Mouse (Mus musculus) heart, adult 2 months (tissue): Measurements from ENCODE around the gene Gm16181. TPM values are rescaled to one million over a fixed set of nuclear protein-coding genes. Genes with fewer than 3 reads are reported as not detected.

Experiments
- DNase-seq, 2 experiments: peaks; one replicate each; pipeline ENCODE4 v3.0.0; 2021
- H3K27ac ChIP-seq: fragments of 200-600 bp; 2 replicates; pipeline ENCODE4 v1.8.1; 2022
- H3K27me3 ChIP-seq: fragments of 200-500 bp; 2 replicates; pipeline ENCODE4 v1.6.1; 2012; ENCODE audit warnings: mild to moderate bottlenecking, low read length, inconsistent platforms, mixed read lengths; ENCODE audit not compliant: control insufficient read depth, insufficient read depth
- H3K36me3 ChIP-seq: fragments of 200-500 bp; 2 replicates; pipeline ENCODE4 v1.6.1; 2012; ENCODE audit warnings: low read length, inconsistent platforms; ENCODE audit not compliant: control insufficient read depth, insufficient read depth
- H3K4me1 ChIP-seq: fragments of 200-500 bp; 2 replicates; pipeline ENCODE4 v1.6.1; 2011; ENCODE audit warnings: low read length; ENCODE audit not compliant: control insufficient read depth, insufficient read depth
- H3K4me3 ChIP-seq: fragments of 200-600 bp; 2 replicates; pipeline ENCODE4 v1.8.1; 2022
- H3K79me2 ChIP-seq: fragments of 200-500 bp; replicated peaks from 2 replicates; pipeline ENCODE4 v1.6.1; 2012; ENCODE audit warnings: mild to moderate bottlenecking, inconsistent platforms, low read length, moderate library complexity, mixed read lengths; ENCODE audit not compliant: control insufficient read depth, insufficient read depth
- H3K9ac ChIP-seq: fragments of 200-500 bp; 2 replicates; pipeline ENCODE4 v1.6.1; 2012; ENCODE audit warnings: low read depth, mild to moderate bottlenecking, control low read depth, inconsistent platforms, low read length, mixed read lengths
- CTCF ChIP-seq: fragments of 200-600 bp; IDR thresholded peaks from 2 replicates; pipeline ENCODE4 v1.8.1; 2022; ENCODE audit warnings: antibody characterized with exemption, mild to moderate bottlenecking, moderate library complexity
- EP300 ChIP-seq: fragments of 200-500 bp; IDR thresholded peaks from 2 replicates; pipeline ENCODE4 v1.6.1; 2011; ENCODE audit warnings: low read depth, low read length, control low read depth; ENCODE audit not compliant: insufficient read depth
- POLR2A ChIP-seq: fragments of 200-500 bp; IDR thresholded peaks from 2 replicates; pipeline ENCODE4 v1.6.1; 2011; ENCODE audit warnings: mild to moderate bottlenecking, low read depth, low read length, control low read depth; ENCODE audit not compliant: insufficient read depth
- WGBS: fragments of 180-500 bp; shearing (Covaris S2); methylation state at CpG from one replicate; pipeline ENCODE4 v1.1.7; 2018; 5-methylcytosine and 5-hydroxymethylcytosine counted together
- intact Hi-C: fragments of 180-260 bp; cut with DNase I; formaldehyde crosslinking; loops from one replicate; pipeline ENCODE4 v1.15.1; 2025
- polyA plus RNA-seq: library from polyadenylated mRNA; depleted of rRNA; stranded (reverse); fragments of >200 nt; gene quantifications from 2 replicates; pipeline ENCODE4 v1.2.3, GENCODE M21; 2012
- total RNA-seq, 2 experiments: library from RNA; stranded (reverse); gene quantifications; 2 replicates each; pipeline ENCODE4 v1.2.3; 2021

Gene Gm16181
- total and polyA plus RNA-seq, 3 experiments: 2.1 TPM; not detected in 2

DNA sequence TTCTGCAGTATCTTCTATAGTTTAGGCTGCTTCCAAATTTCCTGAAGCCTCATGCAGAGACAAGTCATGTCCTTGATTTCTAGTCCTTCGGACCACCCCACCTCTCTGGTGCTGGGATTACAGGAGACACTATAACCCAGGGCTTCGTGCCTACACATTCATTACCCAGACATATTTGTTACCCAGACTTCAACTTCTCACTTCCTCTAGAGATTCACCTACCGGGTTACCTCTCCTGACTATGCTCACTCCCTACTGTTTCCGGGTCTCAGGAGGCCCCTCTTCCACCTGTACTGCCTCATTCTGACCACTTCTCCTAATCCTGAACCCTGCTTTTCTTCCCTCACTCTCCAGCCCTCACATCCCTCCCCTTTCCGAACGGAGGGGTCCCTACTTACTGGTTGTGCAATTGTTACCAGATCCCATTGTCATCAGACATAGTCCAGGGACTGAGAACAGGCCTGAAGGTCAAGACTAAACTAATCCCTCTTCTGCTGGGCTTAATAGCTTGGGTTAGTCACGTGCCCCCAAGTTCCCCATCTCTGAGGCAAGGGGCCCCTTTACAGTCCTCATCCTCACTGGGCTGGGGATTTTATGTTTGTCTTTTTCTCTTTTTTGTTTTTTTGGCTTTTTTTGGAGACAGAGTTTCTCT lies 32.5 kb upstream of the Gm16181 start, which contains the start of gene Lst1:
Gene Lst1, minus strand, starts transcription at position 481 of the 652 bp plus-strand sequence.
- DNase-seq: no peak
- H3K27ac ChIP-seq: no peak within 1 kb of the TSS
- TF ChIP-seq POLR2A (no peak), CTCF (no peak), EP300 (no peak)
- H3K36me3 ChIP-seq: no peaks in the 10 kb centered on the region
- no peak within 1 kb of the TSS for H3K9ac ChIP-seq
- WGBS: 73% methylated on average over 7 of the region's 7 CpGs
- no peak within 1 kb of the TSS for H3K4me3 ChIP-seq
- H3K4me1 ChIP-seq: no peaks in the 10 kb centered on the region; the same call in 1 of the 2 replicates
- intact Hi-C loops: no loop called here
- no peaks in the 10 kb centered on the region for H3K27me3 ChIP-seq
- no peaks in the 10 kb centered on the region for H3K79me2 ChIP-seq

GRCm38 (mm10) chr17:35189186-35189585 lies 31.4 kb upstream of the Gm16181 start:
- H3K4me1 ChIP-seq: no peaks in the 10 kb centered on the region; the same call in 1 of the 2 replicates
- H3K36me3 ChIP-seq: no peaks in the 10 kb centered on the region
- no peak for TF ChIP-seq EP300
- no peak for TF ChIP-seq CTCF
- TF ChIP-seq POLR2A: no peak
- no peak overlapping the region for H3K4me3 ChIP-seq
- H3K79me2 ChIP-seq: no peaks in the 10 kb centered on the region
- intact Hi-C loops: no loop called here
- H3K27ac ChIP-seq: no peak overlapping the region; the same call in 1 of the 2 replicates
- DNase-seq: peak in 1 of 2 experiments; percentile 31
- H3K27me3 ChIP-seq: no peaks in the 10 kb centered on the region
- no peak overlapping the region for H3K9ac ChIP-seq
- WGBS: 27% methylated on average over 1 of the region's 1 CpGs

DNA sequence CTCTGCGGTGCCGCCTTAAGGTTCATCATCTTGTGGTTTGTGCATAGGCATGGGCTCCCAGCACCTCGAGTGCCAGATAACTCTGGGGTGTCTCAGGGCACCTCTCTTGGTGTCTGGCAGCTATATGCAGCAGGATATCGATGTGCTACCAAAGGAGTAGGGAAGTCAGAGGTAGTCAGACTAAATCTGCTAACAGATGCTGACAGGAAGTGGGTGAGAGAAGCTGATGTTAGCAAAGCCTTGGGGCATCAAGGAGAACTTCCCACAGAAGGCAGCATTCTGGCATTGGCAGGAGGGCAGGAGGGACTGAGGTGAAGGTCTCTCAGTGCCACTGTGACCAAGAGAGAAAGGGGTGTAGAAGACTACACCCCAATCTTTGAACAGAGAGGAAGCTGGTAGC lies 30.5 kb upstream of the Gm16181 start:
- Histone ChIP-seq H3K27me3 (no peaks in the 10 kb centered on the region), H3K36me3 (no peaks in the 10 kb centered on the region), H3K27ac (no peak overlapping the region; the same call in 1 of the 2 replicates), H3K4me1 (no peaks in the 10 kb centered on the region; the same call in 1 of the 2 replicates), H3K79me2 (no peaks in the 10 kb centered on the region), H3K4me3 (no peak overlapping the region), H3K9ac (no peak overlapping the region)
- intact Hi-C loops: no loop called here
- 61% methylated on average over 4 of the region's 4 CpGs for WGBS
- peak in 1 of 2 experiments; percentile 34 for DNase-seq
- no peak for TF ChIP-seq EP300

- Histone ChIP-seq H3K27ac (no peak overlapping the region), H3K4me1 (peaks cover 2% of the 10 kb centered on the region), H3K36me3 (no peaks in the 10 kb centered on the region), H3K27me3 (no peaks in the 10 kb centered on the region; the same call in 1 of the 2 replicates), H3K79me2 (no peaks in the 10 kb centered on the region), H3K9ac (no peak overlapping the region), H3K4me3 (no peak overlapping the region)
- DNase-seq: no peak
- intact Hi-C loops: no loop called here
- 69% methylated on average over 2 of the region's 2 CpGs for WGBS
- TF ChIP-seq EP300 (no peak), CTCF (0 out of 2 replicates have a peak, but pooled peaks have one; percentile 11), POLR2A (no peak)
Observed at GRCm38 (mm10) chr17:35191723-35192122, 28.9 kb upstream of the Gm16181 start.

GRCm38 (mm10) chr17:35192924-35193323 lies 27.7 kb upstream of the Gm16181 start:
- Histone ChIP-seq H3K9ac (no peak overlapping the region), H3K27me3 (no peaks in the 10 kb centered on the region; the same call in 1 of the 2 replicates), H3K36me3 (no peaks in the 10 kb centered on the region), H3K4me3 (no peak overlapping the region), H3K27ac (no peak overlapping the region), H3K4me1 (peaks cover 2% of the 10 kb centered on the region), H3K79me2 (no peaks in the 10 kb centered on the region)
- intact Hi-C loops: no loop called here
- no peak for DNase-seq
- TF ChIP-seq CTCF (no peak), POLR2A (no peak)
- WGBS: 80% methylated on average over 5 of the region's 5 CpGs
